9 mouse cellular contexts compared by ENCODE assay signal in the genomic region with DNA sequence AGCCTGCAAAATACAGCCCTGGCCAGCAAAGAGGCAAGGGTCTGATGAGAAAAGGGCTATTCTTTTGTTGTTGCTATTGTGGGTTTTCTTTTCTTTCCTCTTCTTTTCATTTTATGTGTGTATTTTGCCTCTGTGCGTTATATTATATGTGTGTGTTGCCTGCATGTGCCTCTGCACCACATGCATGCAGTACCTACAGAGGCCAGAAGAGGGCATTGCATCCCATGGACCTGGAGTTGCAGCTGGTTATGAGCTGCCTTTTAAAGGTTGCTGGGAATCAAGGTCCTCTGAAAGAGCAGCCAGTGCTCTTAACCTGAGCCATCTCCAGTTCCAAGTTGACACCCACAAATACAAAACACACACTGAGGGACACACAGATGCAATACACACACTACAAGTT. TPM values are rescaled to one million over a fixed set of nuclear protein-coding genes. Genes with fewer than 3 reads are reported as not detected.
DNase-seq lines count a peak whose midpoint lies in the region; TF ChIP-seq lines count a peak whose summit lies in the region.
"Had no signal": no experiment of that assay in that cellular context is flagged by ENCODE, and none has a peak within 500 bp of the region (broad histone marks: within the 10 kb centered on the region; RNA-seq: fewer than 3 reads in every experiment).

No protein-coding gene starts in this region.

- dilution Hi-C loops in CH12.LX (cut with MboI; ENCODE audit: extremely low pct_ligation_motif_present, extremely low pct_unique_long_range_greater_than_20kb, low sequenced_read_pairs) = no loop called here

- no peak overlapping the region for H3K4me2 ChIP-seq in CH12.LX (ENCODE audit: insufficient read depth, low read depth, poor library complexity, severe bottlenecking)

- H3K9me3 ChIP-seq in CH12.LX (replicated peaks; ENCODE audit: low read length) = peaks cover 32% of the 10 kb centered on the region

- no peak for TF ChIP-seq POLR2A in CH12.LX (IDR thresholded peaks at IDR 0.05; ENCODE audit: low read depth, low read length)
- TF ChIP-seq POLR2A in bone marrow macrophage, adult 2 months (IDR thresholded peaks at IDR 0.05; ENCODE audit: borderline replicate concordance, low read depth, low read length) = no peak

- peak; percentile 57 for DNase-seq in heart, postnatal 4 days
- no peak for DNase-seq in heart, adult 8-10 months (ENCODE audit: low spot score)
- DNase-seq in CH12.LX (ENCODE audit: extremely low read depth) = no peak
- DNase-seq in naive thymus-derived CD4-positive, alpha-beta T cell, adult 2 months (ENCODE audit: low read depth) = peak; percentile 62
- DNase-seq in retina, postnatal 1 day = no peak
- DNase-seq in left cerebral cortex, adult 18-20 months (ENCODE audit: low spot score in 2 of 2) = no peak
- DNase-seq in cerebellum, adult 18-20 months = no peak

- in situ Hi-C loops in CH12.LX (cut with MboI; ENCODE audit: low pct_ligation_motif_present, low pct_unique_long_range_greater_than_20kb, low sequenced_read_pairs) = no loop called here

- TF ChIP-seq EP300 in CH12.LX (IDR thresholded peaks at IDR 0.05; ENCODE audit: low read length) = no peak

- TF ChIP-seq RAD21 in CH12.LX (IDR thresholded peaks at IDR 0.05; ENCODE audit: low read depth, low read length) = peak; percentile 4

- no peak overlapping the region for H3K27ac ChIP-seq in CH12.LX (ENCODE audit: insufficient read depth, low read depth)
- H3K27ac ChIP-seq in bone marrow macrophage, adult 2 months (ENCODE audit: insufficient read depth, low read depth, low read length) = no peak overlapping the region

- peaks cover 60 to 93% of the 10 kb centered on the region in 2 experiments for H3K36me3 ChIP-seq in CH12.LX (replicated peaks in 1 of 2; ENCODE audit: control insufficient read depth in 1 of 2, insufficient read depth in 1 of 2, low read length in 1 of 2)

- no peaks in the 10 kb centered on the region for H3K27me3 ChIP-seq in CH12.LX (replicated peaks)

- H3K79me2 ChIP-seq in CH12.LX (replicated peaks; ENCODE audit: control insufficient read depth, extremely low read depth, insufficient read depth, poor library complexity, severe bottlenecking) = peaks cover 98% of the 10 kb centered on the region

- TF ChIP-seq CTCF in CH12.LX (conservative IDR thresholded peaks at IDR 0.05 in 1 of 2, IDR thresholded peaks at IDR 0.05 in 1 of 2; ENCODE audit: low read depth in 2 of 2, low read length in 2 of 2) = peak; percentile 34 to 45; a peak in 3 of 4 replicates
- peak; percentile 70 for TF ChIP-seq CTCF in bone marrow macrophage, adult 2 months (IDR thresholded peaks at IDR 0.05; ENCODE audit: low read depth, low read length)

- H3K4me1 ChIP-seq in CH12.LX (ENCODE audit: control insufficient read depth in 1 of 2, insufficient read depth in 2 of 2) = peaks cover 0 to 23% of the 10 kb centered on the region in 2 experiments; a peak in 2 of 4 replicates
- no peaks in the 10 kb centered on the region for H3K4me1 ChIP-seq in bone marrow macrophage, adult 2 months (ENCODE audit: control insufficient read depth, insufficient read depth, low read length)

- H3K9ac ChIP-seq in CH12.LX (ENCODE audit: insufficient read depth, low read depth) = no peak overlapping the region

- H3K4me3 ChIP-seq in CH12.LX (replicated peaks in 1 of 3; ENCODE audit: low read depth in 2 of 3, low read length in 2 of 3, poor library complexity in 1 of 3) = no peak overlapping the region
- no peak overlapping the region for H3K4me3 ChIP-seq in bone marrow macrophage, adult 2 months (ENCODE audit: insufficient read depth, low read length)
- H3K4me3 ChIP-seq: myocyte had no signal

TF ChIP-seq in CH12.LX, 34 proteins besides CTCF, POLR2A, EP300 and RAD21:
- peak; percentile 26 for TF ChIP-seq SMC3 (IDR thresholded peaks at IDR 0.05; ENCODE audit: low read depth, low read length)
- TF ChIP-seq ETS1 (conservative IDR thresholded peaks at IDR 0.05; ENCODE audit: low read depth, low read length) = no peak
- no peak for TF ChIP-seq USF1 (IDR thresholded peaks at IDR 0.05; ENCODE audit: low read depth, low read length)
- no peak for TF ChIP-seq ZMIZ1 (IDR thresholded peaks at IDR 0.05; ENCODE audit: low read depth, low read length)
- no peak for TF ChIP-seq TCF12 (IDR thresholded peaks at IDR 0.05; ENCODE audit: low read depth, low read length)
- TF ChIP-seq UBTF (IDR thresholded peaks at IDR 0.05; ENCODE audit: low read depth, low read length) = no peak
TF ChIP-seq in CH12.LX: peak in this region for 1.

RNA-seq across cellular contexts. Expression of a gene that starts 29.1 kb away (rescaled TPM):
- total RNA-seq in heart, postnatal 4 days (2021) = 10 to 100 TPM; 32.6 to 34.6 TPM
- total RNA-seq in heart, adult 8-10 months (2022) = 10 to 100 TPM in 3 of 4 experiments, 1 to 10 TPM in 1; 9.3 to 13.4 (median 10.9) TPM
- total RNA-seq in CH12.LX (2012; rRNA removed) (53.9 and 69.5 TPM in 2 replicates), CH12.LX (2014; rRNA removed) (12.2 and 20.5 TPM in 2 replicates)
- polyA plus RNA-seq in CH12.LX (2012; ENCODE audit: insufficient read length, low read depth) = 64.1 and 78.3 TPM in 2 replicates
- 3.7 and 3.9 TPM in 2 replicates for polyA plus RNA-seq in bone marrow macrophage, adult 2 months (2012; ENCODE audit: insufficient read depth, insufficient read length, missing spikeins)
- total RNA-seq in left cerebral cortex, adult 18-20 months (2021) = 10 to 100 TPM; 27.6 to 29.3 TPM

Comparison
In these comparisons a context has a peak if more than half of its experiments do, and no peak if none do; other contexts are left out.
1. DNase-seq: peak in heart, postnatal 4 days (single experiment) and naive thymus-derived CD4-positive, alpha-beta T cell, adult 2 months (single experiment); none in heart, adult 8-10 months (single experiment), CH12.LX (single experiment), retina, postnatal 1 day (single experiment), left cerebral cortex, adult 18-20 months (0 of 2) and cerebellum, adult 18-20 months (0 of 2).